Mouse (Mus musculus) cortical plate, adult 2 months (tissue): ENCODE results near the gene Msi2.

Source experiments
- CTCF ChIP-seq: fragments of 200-500 bp; IDR thresholded peaks from 2 replicates; pipeline ENCODE4 v1.5.1; 2011; ENCODE audit warnings: mild to moderate bottlenecking, control low read depth, low read length; ENCODE audit not compliant: insufficient read depth; ENCODE audit errors: extremely low read depth
- POLR2A ChIP-seq: fragments of 200-500 bp; IDR thresholded peaks from 2 replicates; pipeline ENCODE4 v1.6.1; 2011; ENCODE audit warnings: mild to moderate bottlenecking, low read length, control low read depth; ENCODE audit not compliant: insufficient read depth; ENCODE audit errors: extremely low read depth

GRCm38 (mm10) chr11:88489985-88490384 is 228.3 kb downstream of the Msi2 start:
- no peak for TF ChIP-seq CTCF
- TF ChIP-seq POLR2A: no peak
